Mouse (Mus musculus): ENCODE measurements at regions not wholly inside any gene's neighbourhood (a gene's known extent, or its start where the extent isn't known, plus 50 kb on each side); places are given as distances from the start of the nearest gene placed in this dataset.

DNA sequence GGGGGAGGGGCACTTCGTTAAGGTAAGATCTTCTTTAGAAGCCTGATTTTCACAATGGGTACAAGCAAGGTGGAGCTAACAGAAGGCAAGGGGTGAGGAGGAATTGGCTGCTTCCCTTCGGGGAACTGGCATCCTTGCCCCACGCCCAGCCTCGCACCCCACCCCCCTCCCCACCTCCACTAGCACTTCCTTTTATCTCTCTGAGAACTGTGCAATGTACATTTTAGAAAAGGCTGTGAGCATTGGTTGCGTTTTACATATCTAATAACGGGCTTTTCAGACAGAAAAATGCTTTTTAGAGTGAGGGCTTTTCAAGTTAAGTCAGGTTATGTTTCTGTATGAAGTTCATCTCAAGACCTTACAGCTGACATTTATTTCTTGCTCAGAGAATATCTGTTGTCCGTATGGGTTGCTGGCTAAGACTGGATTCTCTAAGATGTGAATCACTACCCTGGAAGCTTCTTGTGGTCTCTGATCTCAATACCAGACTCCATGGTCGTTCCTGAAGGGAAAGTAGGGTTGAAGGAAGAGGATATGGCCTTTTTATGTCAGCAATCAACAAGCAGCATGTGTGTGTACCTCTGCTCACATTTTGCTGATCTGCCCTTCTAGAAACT, 199.1 kb downstream of the Klf6 start:
- TF ChIP-seq TBP (IDR thresholded peaks at IDR 0.05; ENCODE audit: low read depth, low read length) (no peak), CHD1 (IDR thresholded peaks at IDR 0.05; ENCODE audit: low read depth, low read length) (no peak), UBTF (IDR thresholded peaks at IDR 0.05; ENCODE audit: borderline replicate concordance, insufficient read depth, low read depth, low read length) (no peak), POLR2AphosphoS2 (IDR thresholded peaks at IDR 0.05; ENCODE audit: low read length) (no peak), ZMIZ1 (IDR thresholded peaks at IDR 0.05; ENCODE audit: low read depth, low read length) (no peak), ZKSCAN1 (IDR thresholded peaks at IDR 0.05; ENCODE audit: low read depth, low read length) (no peak), CHD2 (IDR thresholded peaks at IDR 0.05; ENCODE audit: low read length) (no peak), CTCF (IDR thresholded peaks at IDR 0.05 in 2 of 3, conservative IDR thresholded peaks at IDR 0.05 in 1 of 3; ENCODE audit: control insufficient read depth in 1 of 3, insufficient read depth in 1 of 3, low read depth in 2 of 3, low read length in 3 of 3, poor library complexity in 1 of 3, severe bottlenecking in 1 of 3) (no peak), POLR2A (IDR thresholded peaks at IDR 0.05; ENCODE audit: control insufficient read depth in 1 of 2, insufficient read depth in 1 of 2, low read depth in 1 of 2, low read length in 2 of 2, poor library complexity in 1 of 2) (no peak), RCOR1 (IDR thresholded peaks at IDR 0.05; ENCODE audit: low read depth, low read length) (no peak), TAL1 (IDR thresholded peaks at IDR 0.05; ENCODE audit: low read length) (no peak), MYC (IDR thresholded peaks at IDR 0.05; ENCODE audit: low read depth, low read length) (no peak), HCFC1 (IDR thresholded peaks at IDR 0.05; ENCODE audit: low read depth, low read length) (no peak)
